In genomic region chr12:112473777-112474176, GRCm38 (mm10) we compare ENCODE assay signal across 8 mouse cellular contexts. TPM values are rescaled to one million over a fixed set of nuclear protein-coding genes. Genes with fewer than 3 reads are reported as not detected.
DNase-seq lines count a peak whose midpoint lies in the region; ATAC-seq and TF ChIP-seq lines count a peak whose summit lies in the region.

No protein-coding gene starts in this region.

- TF ChIP-seq CTCF in gastrocnemius, adult 2 months (IDR thresholded peaks at IDR 0.05) = peak; percentile 99
- TF ChIP-seq CTCF in small intestine, adult 2 months (IDR thresholded peaks at IDR 0.05; ENCODE audit: extremely low read depth, insufficient read length, insufficient replicate concordance, low read depth, low read length) = peak; percentile 91

- no peak overlapping the region for H3K9ac ChIP-seq in intestine, embryonic 14.5 days (ENCODE audit: low read length)
- no peak overlapping the region for H3K9ac ChIP-seq in midbrain, embryonic 11.5 days (ENCODE audit: low read length)

- H3K27ac ChIP-seq in gastrocnemius, adult 2 months = no peak overlapping the region
- H3K27ac ChIP-seq in intestine, embryonic 14.5 days (ENCODE audit: low read depth) = no peak overlapping the region
- no peak overlapping the region for H3K27ac ChIP-seq in midbrain, embryonic 11.5 days (ENCODE audit: low read depth, low read length)
- no peak overlapping the region for H3K27ac ChIP-seq in small intestine, adult 2 months (ENCODE audit: insufficient read depth, low read depth, low read length)

- H3K4me2 ChIP-seq in intestine, embryonic 14.5 days (ENCODE audit: low read length) = no peak overlapping the region
- no peak overlapping the region for H3K4me2 ChIP-seq in midbrain, embryonic 11.5 days

- no peaks in the 10 kb centered on the region for H3K4me1 ChIP-seq in intestine, embryonic 14.5 days (replicated peaks; ENCODE audit: control insufficient read depth, insufficient read depth, low read length)
- H3K4me1 ChIP-seq in midbrain, embryonic 11.5 days (ENCODE audit: control insufficient read depth, insufficient read depth, low read length) = peaks cover 10% of the 10 kb centered on the region
- no peaks in the 10 kb centered on the region for H3K4me1 ChIP-seq in small intestine, adult 2 months (ENCODE audit: control insufficient read depth, insufficient read depth, insufficient read length, low read length)

- no peak overlapping the region for H3K4me3 ChIP-seq in gastrocnemius, adult 2 months
- no peak overlapping the region for H3K4me3 ChIP-seq in intestine, embryonic 14.5 days (ENCODE audit: low read depth, low read length)
- H3K4me3 ChIP-seq in midbrain, embryonic 11.5 days (ENCODE audit: low read depth, low read length) = no peak overlapping the region
- H3K4me3 ChIP-seq in small intestine, adult 2 months (ENCODE audit: low read depth, low read length) = no peak overlapping the region

- ATAC-seq in intestine, embryonic 14.5 days (replicated peaks; ENCODE audit: low FRiP score, low TSS enrichment, low read depth) = peak; percentile 68; the same call in 1 of the 2 replicates
- ATAC-seq in midbrain, embryonic 11.5 days (ENCODE audit: low FRiP score) = peak; percentile 80
- no peak for ATAC-seq in activated CD4-positive, CD25-positive, alpha-beta regulatory T cell, adult 4 months

- H3K27me3 ChIP-seq in intestine, embryonic 14.5 days (replicated peaks; ENCODE audit: control insufficient read depth, insufficient read depth, low read length) = peaks cover 7% of the 10 kb centered on the region; the same call in 1 of the 2 replicates
- H3K27me3 ChIP-seq in midbrain, embryonic 11.5 days (ENCODE audit: control insufficient read depth, insufficient read depth, low read length) = no peaks in the 10 kb centered on the region
- no peaks in the 10 kb centered on the region for H3K27me3 ChIP-seq in small intestine, adult 2 months (ENCODE audit: control insufficient read depth, insufficient read depth, low read length)

- H3K36me3 ChIP-seq in intestine, embryonic 14.5 days (ENCODE audit: control insufficient read depth, insufficient read depth, low read length) = no peaks in the 10 kb centered on the region
- no peaks in the 10 kb centered on the region for H3K36me3 ChIP-seq in midbrain, embryonic 11.5 days (ENCODE audit: control insufficient read depth, insufficient read depth, low read length)
- H3K36me3 ChIP-seq in small intestine, adult 2 months (ENCODE audit: control insufficient read depth, insufficient read depth, low read length) = no peaks in the 10 kb centered on the region

- peak; percentile 69 for DNase-seq in ZHBTc4 (ENCODE audit: low read depth, low spot score)
- peak; percentile 81 to 83 for DNase-seq in cerebellum, postnatal 36 days
- DNase-seq in gastrocnemius, adult 2 months = peak; percentile 90
- peak; percentile 96 for DNase-seq in intestine, embryonic 14.5 days (ENCODE audit: low spot score)
- peak; percentile 33 to 84 for DNase-seq in left cerebral cortex, adult 9 months (ENCODE audit: low spot score in 2 of 2)
- DNase-seq in midbrain, embryonic 11.5 days (ENCODE audit: low spot score, missing footprints) = peak; percentile 97

- no peak for TF ChIP-seq POLR2A in small intestine, adult 2 months (IDR thresholded peaks at IDR 0.05; ENCODE audit: low read depth, low read length)

- intact Hi-C loops in gastrocnemius, adult 2 months (cut with DNase I) = loop anchor here (1.0 to 10.0 kb wide), 3 partner anchors 69 to 359 kb away; no protein-coding TSS in a partner anchor

- H3K9me3 ChIP-seq in intestine, embryonic 14.5 days (ENCODE audit: control insufficient read depth, low read length) = no peaks in the 10 kb centered on the region
- no peaks in the 10 kb centered on the region for H3K9me3 ChIP-seq in midbrain, embryonic 11.5 days (ENCODE audit: control insufficient read depth, low read length)

- 19% methylated on average over 9 of the region's 9 CpGs for WGBS in intestine, embryonic 14.5 days
- WGBS in midbrain, embryonic 11.5 days = 22% methylated on average over 9 of the region's 9 CpGs
- WGBS in small intestine, adult 2 months = 19% methylated on average over 9 of the region's 9 CpGs

RNA-seq across cellular contexts. Expression of gene A530016L24Rik, which starts 15.5 kb away (rescaled TPM):
- 1 to 10 TPM in 1 of 2 experiments, under 1 TPM in 1; 0.48 to 1.9 TPM for total RNA-seq in gastrocnemius, adult 2 months (2021)
- 0.41 and 0.60 TPM in 2 replicates for polyA plus RNA-seq in intestine, embryonic 14.5 days (2014; fragmentation: Nextera tagmentation; extraction: Ambion mirVana)
- polyA plus RNA-seq in midbrain, embryonic 11.5 days (2014; fragmentation: Nextera tagmentation; extraction: Ambion mirVana) = not detected in 2 replicates
- polyA plus RNA-seq in small intestine, adult 2 months (2012; rRNA removed) = 0.06 and 0.75 TPM in 2 replicates
- polyA plus RNA-seq in activated CD4-positive, CD25-positive, alpha-beta regulatory T cell, adult 4 months (2017; shearing (Covaris generic)) = not detected

RNA-seq across cellular contexts. Expression of gene Tmem179, which starts 42.8 kb away (rescaled TPM):
- total RNA-seq in gastrocnemius, adult 2 months (2021) = not detected
- 3.1 and 3.3 TPM in 2 replicates for polyA plus RNA-seq in intestine, embryonic 14.5 days (2014; fragmentation: Nextera tagmentation; extraction: Ambion mirVana)
- polyA plus RNA-seq in midbrain, embryonic 11.5 days (2014; fragmentation: Nextera tagmentation; extraction: Ambion mirVana) = 4.9 and 5.9 TPM in 2 replicates
- polyA plus RNA-seq in small intestine, adult 2 months (2012; rRNA removed) = 0.53 and 0.91 TPM in 2 replicates
- polyA plus RNA-seq in activated CD4-positive, CD25-positive, alpha-beta regulatory T cell, adult 4 months (2017; shearing (Covaris generic)) = not detected
